Mouse (Mus musculus): ENCODE data around the gene Alb. TPM values are rescaled to one million over a fixed set of nuclear protein-coding genes. Genes with fewer than 3 reads are reported as not detected.

Alb gene
- polyA plus RNA-seq, 1 experiment from 2014 or later: 2.1 TPM

- H3K4me2 ChIP-seq: no peak overlapping the region
- H3K27ac ChIP-seq (replicated peaks): no peak overlapping the region
- no peaks in the 10 kb centered on the region for H3K27me3 ChIP-seq (replicated peaks)
- WGBS: 74% methylated on average over 4 of the region's 4 CpGs
- H3K9ac ChIP-seq (replicated peaks): no peak overlapping the region
- ATAC-seq (ENCODE audit: low FRiP score): no peak
- H3K4me3 ChIP-seq (replicated peaks): no peak overlapping the region
- no peaks in the 10 kb centered on the region for H3K9me3 ChIP-seq (replicated peaks)
- no peaks in the 10 kb centered on the region for H3K36me3 ChIP-seq
- H3K4me1 ChIP-seq: no peaks in the 10 kb centered on the region
Observed at GRCm38 (mm10) chr5:90466806-90467205, 6.1 kb downstream of the Alb start.

DNA sequence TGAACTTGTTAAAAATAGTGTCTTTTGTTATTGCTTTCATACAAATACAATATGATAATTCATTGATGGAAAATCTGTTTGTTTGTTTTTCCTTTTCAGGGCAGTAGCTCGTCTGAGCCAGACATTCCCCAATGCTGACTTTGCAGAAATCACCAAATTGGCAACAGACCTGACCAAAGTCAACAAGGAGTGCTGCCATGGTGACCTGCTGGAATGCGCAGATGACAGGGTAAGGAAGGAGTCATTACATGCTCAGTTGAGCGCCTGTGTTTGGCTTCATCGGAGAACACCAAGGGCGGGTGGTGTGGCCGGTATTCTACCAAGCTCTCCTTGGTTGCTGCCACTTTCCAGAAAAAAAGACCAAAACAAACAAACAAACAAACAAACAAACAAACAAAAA is 6.5 kb downstream of the Alb start:
- 8% methylated on average over 6 of the region's 6 CpGs for WGBS
- no peak overlapping the region for H3K27ac ChIP-seq (replicated peaks)
- H3K27me3 ChIP-seq (replicated peaks): no peaks in the 10 kb centered on the region
- H3K4me3 ChIP-seq (replicated peaks): no peak overlapping the region
- ATAC-seq (ENCODE audit: low FRiP score): no peak
- no peaks in the 10 kb centered on the region for H3K9me3 ChIP-seq (replicated peaks)
- H3K4me2 ChIP-seq: no peak overlapping the region
- H3K4me1 ChIP-seq: no peaks in the 10 kb centered on the region
- H3K36me3 ChIP-seq: no peaks in the 10 kb centered on the region
- H3K9ac ChIP-seq (replicated peaks): no peak overlapping the region

GRCm38 (mm10) chr5:90470836-90471235 is 10.1 kb downstream of the Alb start:
- no peak for ATAC-seq (ENCODE audit: low FRiP score)
- no peak overlapping the region for H3K27ac ChIP-seq (replicated peaks)
- 89% methylated on average over 3 of the region's 3 CpGs for WGBS
- H3K9ac ChIP-seq (replicated peaks): no peak overlapping the region
- H3K9me3 ChIP-seq (replicated peaks): no peaks in the 10 kb centered on the region
- no peaks in the 10 kb centered on the region for H3K27me3 ChIP-seq (replicated peaks)
- H3K4me1 ChIP-seq: no peaks in the 10 kb centered on the region
- no peak overlapping the region for H3K4me3 ChIP-seq (replicated peaks)
- H3K4me2 ChIP-seq: no peak overlapping the region
- no peaks in the 10 kb centered on the region for H3K36me3 ChIP-seq

- Histone ChIP-seq H3K9ac (replicated peaks) (no peak overlapping the region), H3K4me2 (no peak overlapping the region), H3K36me3 (no peaks in the 10 kb centered on the region), H3K4me1 (no peaks in the 10 kb centered on the region), H3K27ac (replicated peaks) (no peak overlapping the region), H3K4me3 (replicated peaks) (no peak overlapping the region), H3K27me3 (replicated peaks) (no peaks in the 10 kb centered on the region), H3K9me3 (replicated peaks) (no peaks in the 10 kb centered on the region)
- ATAC-seq (ENCODE audit: low FRiP score): no peak
- 88% methylated on average over 4 of the region's 4 CpGs for WGBS
Observed at GRCm38 (mm10) chr5:90473902-90474301, 13.2 kb downstream of the Alb start.

GRCm38 (mm10) chr5:90474369-90474768 is 13.7 kb downstream of the Alb start:
- no peak overlapping the region for H3K4me3 ChIP-seq (replicated peaks)
- WGBS: 89% methylated on average over 5 of the region's 5 CpGs

DNA sequence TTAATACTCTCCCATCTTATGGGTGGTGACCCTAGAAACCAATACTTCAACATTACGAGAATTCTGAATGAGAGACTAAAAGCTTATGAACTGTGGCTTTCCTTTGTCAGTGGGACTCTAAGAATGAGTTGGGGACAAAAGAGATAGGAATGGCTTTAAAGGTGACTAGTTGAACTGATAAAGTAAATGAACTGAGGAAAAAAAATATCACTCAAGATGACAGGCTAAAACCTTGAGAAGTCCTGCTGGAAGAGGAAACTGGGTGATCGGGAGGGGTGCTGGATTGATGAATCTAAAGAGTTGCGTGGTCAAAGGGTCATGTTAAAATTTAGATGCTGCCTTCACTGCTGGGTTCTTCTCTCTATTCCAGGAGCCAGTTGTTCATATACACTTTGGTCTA is 16.0 kb downstream of the Alb start:
- no peak overlapping the region for H3K4me2 ChIP-seq
- H3K27ac ChIP-seq (replicated peaks): no peak overlapping the region
- H3K4me1 ChIP-seq: no peaks in the 10 kb centered on the region
- no peaks in the 10 kb centered on the region for H3K36me3 ChIP-seq
- H3K9me3 ChIP-seq (replicated peaks): no peaks in the 10 kb centered on the region
- 86% methylated on average over 3 of the region's 3 CpGs for WGBS
- no peaks in the 10 kb centered on the region for H3K27me3 ChIP-seq (replicated peaks)
- ATAC-seq (ENCODE audit: low FRiP score): no peak
- H3K4me3 ChIP-seq (replicated peaks): no peak overlapping the region
- no peak overlapping the region for H3K9ac ChIP-seq (replicated peaks)

More at GRCm38 (mm10) chr5:90474369-90474768, 13.7 kb downstream of the Alb start:
- Histone ChIP-seq H3K4me2 (no peak overlapping the region), H3K36me3 (no peaks in the 10 kb centered on the region), H3K27me3 (replicated peaks) (no peaks in the 10 kb centered on the region), H3K27ac (replicated peaks) (no peak overlapping the region), H3K4me1 (no peaks in the 10 kb centered on the region), H3K9ac (replicated peaks) (no peak overlapping the region), H3K9me3 (replicated peaks) (no peaks in the 10 kb centered on the region)
- no peak for ATAC-seq (ENCODE audit: low FRiP score)

- no peak overlapping the region for H3K27ac ChIP-seq (replicated peaks)
- no peak overlapping the region for H3K4me2 ChIP-seq
- H3K4me1 ChIP-seq: no peaks in the 10 kb centered on the region
- 83% methylated on average over 7 of the region's 7 CpGs for WGBS
- ATAC-seq (ENCODE audit: low FRiP score): no peak
- H3K4me3 ChIP-seq (replicated peaks): no peak overlapping the region
- H3K27me3 ChIP-seq (replicated peaks): no peaks in the 10 kb centered on the region
- H3K36me3 ChIP-seq: no peaks in the 10 kb centered on the region
- H3K9me3 ChIP-seq (replicated peaks): no peaks in the 10 kb centered on the region
- no peak overlapping the region for H3K9ac ChIP-seq (replicated peaks)
Observed at GRCm38 (mm10) chr5:90477308-90478140, 16.8 kb downstream of the Alb start.

DNA sequence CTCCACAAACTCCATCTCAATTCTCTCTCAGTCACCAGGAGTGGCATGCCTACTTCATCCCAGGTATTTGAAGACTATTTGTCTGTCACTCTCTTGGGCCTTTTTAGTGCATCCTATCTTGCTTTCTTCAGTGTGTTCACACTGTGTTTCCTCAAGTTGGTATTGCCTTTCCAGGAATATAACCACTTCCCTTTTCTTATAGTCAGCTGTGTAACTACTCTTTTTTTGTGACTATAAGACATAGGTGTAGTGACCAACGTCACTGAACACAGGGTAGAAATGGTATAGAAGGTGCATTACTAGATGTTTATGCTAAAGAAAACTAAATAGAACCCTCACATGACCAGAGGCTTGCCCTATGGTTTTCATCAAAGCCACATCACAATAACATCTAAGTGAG is 18.2 kb downstream of the Alb start:
- no peak for ATAC-seq (ENCODE audit: low FRiP score)
- Histone ChIP-seq H3K4me1 (no peaks in the 10 kb centered on the region), H3K9me3 (replicated peaks) (no peaks in the 10 kb centered on the region)

GRCm38 (mm10) chr5:90485597-90485996 is 24.9 kb downstream of the Alb start:
- 92% methylated on average over 7 of the region's 7 CpGs for WGBS
- Histone ChIP-seq H3K36me3 (no peaks in the 10 kb centered on the region), H3K4me3 (replicated peaks) (no peak overlapping the region), H3K27me3 (replicated peaks) (no peaks in the 10 kb centered on the region), H3K9ac (replicated peaks) (no peak overlapping the region), H3K27ac (replicated peaks) (no peak overlapping the region), H3K9me3 (replicated peaks) (no peaks in the 10 kb centered on the region), H3K4me2 (no peak overlapping the region), H3K4me1 (no peaks in the 10 kb centered on the region)
- no peak for ATAC-seq (ENCODE audit: low FRiP score)

More for the DNA sequence above, 18.2 kb downstream of the Alb start:
- Histone ChIP-seq H3K36me3 (no peaks in the 10 kb centered on the region), H3K4me3 (replicated peaks) (no peak overlapping the region), H3K27me3 (replicated peaks) (no peaks in the 10 kb centered on the region), H3K4me2 (no peak overlapping the region), H3K27ac (replicated peaks) (no peak overlapping the region), H3K9ac (replicated peaks) (no peak overlapping the region)
- 83% methylated on average over 1 of the region's 1 CpGs for WGBS

DNA sequence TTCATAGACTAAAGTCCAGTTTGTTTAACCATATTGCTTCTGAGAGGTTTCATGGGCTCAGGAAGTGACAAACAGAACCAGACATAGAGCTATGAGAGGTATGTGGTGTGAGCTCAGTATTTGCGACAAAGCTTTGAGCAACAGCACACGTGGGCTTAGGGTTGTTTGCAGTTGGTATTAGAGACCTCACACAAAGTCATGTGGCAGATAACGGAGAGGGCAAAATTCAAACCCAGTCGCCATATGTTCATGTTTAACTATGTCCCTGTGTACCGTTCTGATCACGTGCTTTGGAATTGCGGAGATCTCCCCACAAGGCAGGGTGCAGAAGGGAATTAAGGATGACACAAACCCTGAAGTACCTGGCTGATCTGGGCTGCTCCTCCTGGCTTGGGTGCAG is 27.6 kb downstream of the Alb start:
- WGBS: 91% methylated on average over 7 of the region's 7 CpGs

DNA sequence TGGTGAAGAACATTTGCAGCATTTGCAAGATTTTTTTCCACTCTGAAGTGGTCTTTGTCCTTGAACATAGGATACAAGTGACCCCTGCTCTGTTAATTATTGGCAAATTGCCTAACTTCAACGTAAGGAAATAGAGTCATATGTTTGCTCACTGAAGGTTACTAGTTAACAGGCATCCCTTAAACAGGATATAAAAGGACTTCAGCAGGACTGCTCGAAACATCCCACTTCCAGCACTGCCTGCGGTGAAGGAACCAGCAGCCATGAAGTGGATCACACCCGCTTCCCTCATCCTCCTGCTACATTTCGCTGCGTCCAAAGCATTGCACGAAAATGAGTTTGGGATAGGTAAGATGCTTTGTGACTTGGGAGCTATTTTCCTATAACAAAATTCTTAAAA is 29.8 kb downstream of the Alb start, which contains the start of gene Afp:
Gene Afp (plus strand): TSS at position 220 of the 400 bp plus-strand sequence.
- no peak within 1 kb of the TSS for H3K27ac ChIP-seq (replicated peaks)
- no peak within 1 kb of the TSS for H3K4me2 ChIP-seq
- 87% methylated on average over 7 of the region's 7 CpGs for WGBS
- H3K4me3 ChIP-seq (replicated peaks): no peak within 1 kb of the TSS
- no peaks in the 10 kb centered on the region for H3K27me3 ChIP-seq (replicated peaks)
- H3K9ac ChIP-seq (replicated peaks): no peak within 1 kb of the TSS
- H3K4me1 ChIP-seq: no peaks in the 10 kb centered on the region
- no peak for ATAC-seq (ENCODE audit: low FRiP score)
- no peaks in the 10 kb centered on the region for H3K36me3 ChIP-seq
- no peaks in the 10 kb centered on the region for H3K9me3 ChIP-seq (replicated peaks)

More for the DNA sequence above, 27.6 kb downstream of the Alb start:
- H3K4me2 ChIP-seq: no peak overlapping the region
- no peak for ATAC-seq (ENCODE audit: low FRiP score)
- H3K27me3 ChIP-seq (replicated peaks): no peaks in the 10 kb centered on the region
- H3K9ac ChIP-seq (replicated peaks): no peak overlapping the region
- H3K9me3 ChIP-seq (replicated peaks): no peaks in the 10 kb centered on the region
- no peaks in the 10 kb centered on the region for H3K36me3 ChIP-seq
- H3K27ac ChIP-seq (replicated peaks): no peak overlapping the region
- no peak overlapping the region for H3K4me3 ChIP-seq (replicated peaks)
- H3K4me1 ChIP-seq: no peaks in the 10 kb centered on the region

DNA sequence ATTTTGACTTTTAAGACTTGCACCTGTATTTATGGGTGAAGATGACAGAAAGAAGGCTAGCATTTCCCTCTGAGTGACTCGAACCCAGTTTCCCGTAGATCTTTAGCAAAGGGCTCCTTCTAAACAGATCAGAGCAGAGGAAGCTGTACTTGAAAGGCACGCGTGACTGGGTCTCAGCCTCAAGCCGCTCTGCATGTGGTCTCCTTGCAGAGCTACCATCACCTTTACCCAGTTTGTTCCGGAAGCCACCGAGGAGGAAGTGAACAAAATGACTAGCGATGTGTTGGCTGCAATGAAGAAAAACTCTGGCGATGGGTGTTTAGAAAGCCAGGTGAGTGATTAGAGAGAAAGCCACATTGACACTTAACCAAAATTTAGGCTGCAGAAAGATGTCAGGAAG is 31.7 kb downstream of the Alb start:
- 84% methylated on average over 9 of the region's 9 CpGs for WGBS
- no peak for ATAC-seq (ENCODE audit: low FRiP score)
- no peaks in the 10 kb centered on the region for H3K4me1 ChIP-seq

More for the DNA sequence above, 31.7 kb downstream of the Alb start:
- Histone ChIP-seq H3K4me3 (replicated peaks) (no peak overlapping the region), H3K9me3 (replicated peaks) (no peaks in the 10 kb centered on the region), H3K4me2 (no peak overlapping the region), H3K36me3 (no peaks in the 10 kb centered on the region), H3K27me3 (replicated peaks) (no peaks in the 10 kb centered on the region), H3K9ac (replicated peaks) (no peak overlapping the region), H3K27ac (replicated peaks) (no peak overlapping the region)

All from neural tube, embryonic 15.5 days (tissue).